Mouse (Mus musculus): Measurements from ENCODE around the gene Trim69. TPM values are rescaled to one million over a fixed set of nuclear protein-coding genes. Genes with fewer than 3 reads are reported as not detected.

Trim69 gene
- polyA plus RNA-seq, 1 experiment from 2014 or later = 0.10 TPM

DNA sequence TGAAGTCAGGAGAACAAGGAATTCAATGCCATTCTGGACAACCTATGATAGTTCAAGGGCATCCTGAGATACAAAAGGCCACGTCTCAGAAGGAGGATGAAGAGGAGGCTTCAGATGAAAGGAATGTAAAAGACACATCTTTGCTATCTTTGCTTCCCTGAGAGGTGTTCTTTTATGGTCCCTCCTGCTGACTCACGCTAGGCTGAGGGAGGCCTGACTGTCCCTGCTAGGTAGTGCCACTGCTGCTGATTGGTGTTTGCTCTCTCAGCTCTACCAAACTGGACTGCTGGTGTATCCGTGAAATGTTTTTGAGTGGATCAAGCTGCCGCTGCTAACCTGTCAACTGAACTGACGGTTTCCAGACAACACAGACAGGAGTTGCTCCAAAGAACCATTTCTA is 61.3 kb downstream of the Trim69 start:
- no peak for ATAC-seq (ENCODE audit: insufficient number of reproducible peaks, low FRiP score, low TSS enrichment, low read depth)
- Histone ChIP-seq H3K9ac (no peak overlapping the region), H3K27me3 (no peaks in the 10 kb centered on the region), H3K4me2 (no peak overlapping the region), H3K4me3 (no peak overlapping the region), H3K36me3 (no peaks in the 10 kb centered on the region), H3K4me1 (no peaks in the 10 kb centered on the region), H3K9me3 (no peaks in the 10 kb centered on the region), H3K27ac (no peak overlapping the region)
- 16% methylated on average over 5 of the region's 5 CpGs for WGBS

- Histone ChIP-seq H3K4me1 (no peaks in the 10 kb centered on the region), H3K9me3 (no peaks in the 10 kb centered on the region), H3K9ac (no peak overlapping the region), H3K27ac (no peak overlapping the region), H3K4me3 (no peak overlapping the region), H3K36me3 (no peaks in the 10 kb centered on the region), H3K27me3 (no peaks in the 10 kb centered on the region), H3K4me2 (no peak overlapping the region)
- whole genome bisulfite sequencing = 84% methylated on average over 5 of the region's 5 CpGs
- ATAC-seq (ENCODE audit: insufficient number of reproducible peaks, low FRiP score, low TSS enrichment, low read depth) = no peak
Measured at GRCm38 (mm10) chr2:122222272-122222671, 61.8 kb downstream of the Trim69 start.

DNA sequence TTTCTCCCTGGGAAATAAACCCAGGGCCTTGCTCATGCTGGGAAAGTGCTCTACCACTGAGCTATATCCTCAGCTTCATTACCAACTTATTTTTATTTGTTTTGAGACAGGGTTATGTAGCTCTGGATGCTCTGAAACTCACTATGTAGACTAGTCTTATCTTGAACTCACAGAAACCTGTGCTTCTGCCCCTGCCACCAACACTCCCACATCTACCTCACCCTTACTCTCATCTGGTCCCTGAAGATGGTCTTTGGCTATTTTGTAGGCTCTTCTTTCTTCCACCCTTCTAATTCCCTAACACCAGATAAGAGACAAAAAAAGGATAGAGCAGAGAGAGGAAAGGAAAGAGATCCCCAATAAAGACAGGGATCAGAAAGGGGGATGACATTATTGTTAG is 63.2 kb downstream of the Trim69 start:
- H3K9ac ChIP-seq = no peak overlapping the region
- no peak overlapping the region for H3K27ac ChIP-seq

More for the DNA sequence above, 63.2 kb downstream of the Trim69 start:
- Histone ChIP-seq H3K4me2 (no peak overlapping the region), H3K4me1 (no peaks in the 10 kb centered on the region), H3K27me3 (no peaks in the 10 kb centered on the region), H3K4me3 (no peak overlapping the region), H3K36me3 (no peaks in the 10 kb centered on the region), H3K9me3 (no peaks in the 10 kb centered on the region)
- ATAC-seq (ENCODE audit: insufficient number of reproducible peaks, low FRiP score, low TSS enrichment, low read depth) = no peak

Other genes starting within 250 kb of the Trim69 start
- 49.3 and 53.3 TPM in 2 replicates for gene Ctdspl2, start 204.7 kb upstream of the Trim69 start, polyA plus RNA-seq (2015; fragmentation: Nextera tagmentation; extraction: Ambion mirVana)
- gene Mageb3, start 204.6 kb upstream of the Trim69 start, polyA plus RNA-seq (2015; fragmentation: Nextera tagmentation; extraction: Ambion mirVana) = 0.22 TPM in 1 of 2 replicates, not detected in the other
- gene Eif3j1, start 132.2 kb upstream of the Trim69 start, polyA plus RNA-seq (2015; fragmentation: Nextera tagmentation; extraction: Ambion mirVana) = 11.1 and 11.5 TPM in 2 replicates
- gene Spg11, start 42.3 kb upstream of the Trim69 start, polyA plus RNA-seq (2015; fragmentation: Nextera tagmentation; extraction: Ambion mirVana) = 7.3 and 7.5 TPM in 2 replicates
- 344 and 349 TPM in 2 replicates for gene B2m, start 13.0 kb upstream of the Trim69 start, polyA plus RNA-seq (2015; fragmentation: Nextera tagmentation; extraction: Ambion mirVana)
- gene Patl2, start 25.5 kb downstream of the Trim69 start, polyA plus RNA-seq (2015; fragmentation: Nextera tagmentation; extraction: Ambion mirVana) = not detected in 2 replicates
- gene Terb2, start 25.6 kb downstream of the Trim69 start, polyA plus RNA-seq (2015; fragmentation: Nextera tagmentation; extraction: Ambion mirVana) = not detected in 2 replicates
- 28.2 and 29.0 TPM in 2 replicates for gene Sord, start 74.0 kb downstream of the Trim69 start, polyA plus RNA-seq (2015; fragmentation: Nextera tagmentation; extraction: Ambion mirVana)
- gene Duox2, start 137.7 kb downstream of the Trim69 start, polyA plus RNA-seq (2015; fragmentation: Nextera tagmentation; extraction: Ambion mirVana) = 0.05 and 0.13 TPM in 2 replicates
- 0.12 and 0.28 TPM in 2 replicates for gene Duoxa2, start 138.2 kb downstream of the Trim69 start, polyA plus RNA-seq (2015; fragmentation: Nextera tagmentation; extraction: Ambion mirVana)
- gene Duoxa1, start 153.0 kb downstream of the Trim69 start, polyA plus RNA-seq (2015; fragmentation: Nextera tagmentation; extraction: Ambion mirVana) = 12.4 and 14.5 TPM in 2 replicates
- gene Duox1, start 155.0 kb downstream of the Trim69 start, polyA plus RNA-seq (2015; fragmentation: Nextera tagmentation; extraction: Ambion mirVana) = 2.5 and 2.7 TPM in 2 replicates
- gene Shf, start 208.5 kb downstream of the Trim69 start, polyA plus RNA-seq (2015; fragmentation: Nextera tagmentation; extraction: Ambion mirVana) = 3.5 and 4.3 TPM in 2 replicates

Measured in limb, embryonic 15.5 days (tissue).